Mouse (Mus musculus): ENCODE measurements at regions not wholly inside any gene's neighbourhood (a gene's known extent, or its start where the extent isn't known, plus 50 kb on each side); places are given as distances from the start of the nearest gene placed in this dataset.

GRCm38 (mm10) chr16:55400818-55401217 is 103.0 kb upstream of the Zpld1 start:
- TF ChIP-seq POLR2A (IDR thresholded peaks at IDR 0.05; ENCODE audit: borderline replicate concordance, low read depth, low read length) (no peak), CTCF (IDR thresholded peaks at IDR 0.05; ENCODE audit: low read depth, low read length) (no peak)

Data from bone marrow macrophage, adult 2 months (primary cell).